Mouse (Mus musculus): ENCODE measurements around the gene D630023F18Rik. TPM values are rescaled to one million over a fixed set of nuclear protein-coding genes. Genes with fewer than 3 reads are reported as not detected.

The D630023F18Rik gene
- total RNA-seq (2023): not detected

GRCm38 (mm10) chr1:65122574-65123372, at the start of gene D630023F18Rik:
D630023F18Rik (minus strand) TSS chr1:65123214.

GRCm38 (mm10) chr1:65119438-65119837, 3.6 kb downstream of the D630023F18Rik start, which contains the start of gene Gm28845:
Gm28845 (minus strand) TSS chr1:65119558.

GRCm38 (mm10) chr1:65103273-65103672, 19.7 kb downstream of the D630023F18Rik start, which contains the start of gene Cryga:
Cryga (minus strand) TSS chr1:65103373.

GRCm38 (mm10) chr1:65082188-65082587, 40.8 kb downstream of the D630023F18Rik start, which contains the start of gene Crygb:
Crygb (minus strand) TSS chr1:65082288.

GRCm38 (mm10) chr1:65073589-65073988, 49.4 kb downstream of the D630023F18Rik start, which contains the start of gene Crygc:
Crygc (minus strand) TSS chr1:65073689.

GRCm38 (mm10) chr1:65063352-65063751, 59.7 kb downstream of the D630023F18Rik start, which contains the start of gene Crygd:
Crygd (minus strand) TSS chr1:65063452.

Other genes starting within 250 kb of the D630023F18Rik start
- 13.9 TPM for gene Plekhm3, start 166.4 kb downstream of the D630023F18Rik start, total RNA-seq (2023)
- not detected for gene Akr1cl, start 90.5 kb downstream of the D630023F18Rik start, total RNA-seq (2023)
- not detected for gene Cryge, start 72.1 kb downstream of the D630023F18Rik start, total RNA-seq (2023)
- not detected for gene Crygd, start 59.8 kb downstream of the D630023F18Rik start, total RNA-seq (2023)
- gene Crygc, start 49.5 kb downstream of the D630023F18Rik start, total RNA-seq (2023): not detected
- not detected for gene Crygb, start 40.9 kb downstream of the D630023F18Rik start, total RNA-seq (2023)
- not detected for gene Cryga, start 19.8 kb downstream of the D630023F18Rik start, total RNA-seq (2023)
- gene Gm28845, start 3.7 kb downstream of the D630023F18Rik start, total RNA-seq (2023): not detected
- gene Idh1, start 63.3 kb upstream of the D630023F18Rik start, total RNA-seq (2023): 5.7 TPM
- gene Pikfyve, start 63.5 kb upstream of the D630023F18Rik start, total RNA-seq (2023): 44.4 TPM
- gene Pth2r, start 158.8 kb upstream of the D630023F18Rik start, total RNA-seq (2023): not detected